Mouse (Mus musculus) T-cell, adult 66 days (primary cell): Measurements from ENCODE around the gene Stap1. TPM values are rescaled to one million over a fixed set of nuclear protein-coding genes. Genes with fewer than 3 reads are reported as not detected.

Experiments used
- total RNA-seq, 2 experiments: library from RNA; stranded (reverse); gene quantifications; 3 replicates in 1 of 2; 4 replicates in 1 of 2; pipeline ENCODE4 v1.2.4; 2023

The Stap1 gene
- total RNA-seq, result 10 to 100 TPM; 51.9 to 55.7 TPM

DNA sequence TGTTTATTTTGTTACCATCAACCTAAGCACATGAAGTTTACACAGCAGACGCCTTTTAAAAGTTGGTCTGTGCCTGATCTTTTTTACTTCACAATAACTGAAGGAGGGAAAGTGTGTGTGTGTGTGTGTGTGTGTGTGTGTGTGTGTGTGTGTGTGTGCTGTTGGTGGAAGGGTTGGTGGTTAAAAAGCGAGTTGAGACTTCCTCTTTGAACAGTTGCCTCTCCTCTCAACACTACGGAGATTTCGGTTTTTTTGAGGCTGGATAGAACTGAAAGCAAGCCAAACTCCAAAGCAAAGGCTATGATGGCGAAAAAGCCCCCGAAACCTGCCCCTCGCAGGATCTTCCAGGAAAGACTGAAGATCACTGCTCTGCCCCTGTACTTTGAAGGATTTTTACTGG, at the start of gene Stap1:
Gene Stap1 (plus strand): TSS at position 209 of the 400 bp plus-strand sequence.

DNA sequence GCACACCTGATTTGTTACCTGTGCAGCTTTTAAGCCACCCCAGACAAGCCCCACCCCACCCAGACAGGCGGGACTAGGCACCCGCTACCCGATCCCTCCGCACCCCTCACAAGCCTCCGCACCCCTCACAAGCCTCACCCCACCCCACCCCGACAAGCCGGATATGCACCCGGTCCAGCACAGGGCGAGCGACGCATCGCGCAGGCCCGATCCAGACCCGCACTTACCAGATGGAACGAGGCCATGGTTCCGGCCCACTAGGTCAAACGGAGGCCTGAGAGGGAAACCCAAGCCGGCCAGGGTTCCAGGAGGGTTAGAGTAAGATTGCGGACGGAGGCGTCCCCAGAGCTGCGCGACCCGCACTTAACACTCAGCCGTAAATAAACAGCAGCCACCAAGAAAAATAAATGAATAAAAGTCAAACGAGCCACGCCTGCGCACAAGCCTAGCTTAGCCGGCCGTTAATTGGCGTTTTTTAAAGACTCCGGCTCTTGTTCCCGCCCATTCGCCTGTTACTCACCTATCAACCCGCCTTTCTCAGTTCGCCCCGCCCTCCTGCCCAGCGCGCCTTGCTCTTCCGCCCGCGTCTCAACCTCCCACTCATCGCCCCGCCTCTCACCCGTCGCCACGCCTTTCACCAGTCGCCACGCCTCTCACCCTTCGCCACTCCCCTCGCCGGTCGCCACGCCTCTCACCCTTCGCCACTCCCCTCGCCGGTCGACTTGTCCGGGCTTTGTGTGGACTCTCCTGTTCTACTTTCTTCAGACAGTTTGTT, 6.3 kb upstream of the Stap1 start, which contains the start of gene Cenpc1:
Gene Cenpc1 (minus strand): TSS at position 483 of the 775 bp plus-strand sequence.

Other genes starting within 250 kb of the Stap1 start
- 10 to 100 TPM; 21.3 to 26.1 TPM for gene Cenpc1, start 6.2 kb upstream of the Stap1 start, total RNA-seq
- 10 to 100 TPM; 16.6 to 18.2 TPM for gene Uba6, start 101.1 kb downstream of the Stap1 start, total RNA-seq
- not detected for gene Gnrhr, start 126.2 kb downstream of the Stap1 start, total RNA-seq
- not detected for gene Tmprss11c, start 217.6 kb downstream of the Stap1 start, total RNA-seq